Mouse (Mus musculus): ENCODE results near the gene Rnf114.

DNA sequence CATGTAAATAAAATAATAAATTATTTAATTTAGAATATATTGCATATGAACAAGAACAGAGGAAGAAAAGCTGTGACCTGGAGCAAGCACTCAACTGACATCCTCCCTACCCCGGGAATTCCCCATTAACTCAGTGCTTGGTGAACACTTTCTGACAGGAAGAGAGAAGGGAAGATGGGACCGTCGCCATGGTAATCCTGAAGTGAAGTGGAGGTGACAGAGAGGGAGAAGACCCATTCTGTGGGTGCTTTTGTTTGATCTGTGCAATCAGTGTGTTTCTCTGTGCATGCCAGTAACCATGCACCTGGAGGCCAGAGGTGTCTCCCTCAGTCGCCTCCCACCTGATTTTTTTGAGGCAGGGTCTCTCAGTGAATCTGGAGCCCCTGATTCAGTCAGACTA is 59.8 kb downstream of the Rnf114 start:
- TF ChIP-seq CTCF (IDR thresholded peaks at IDR 0.05; ENCODE audit: extremely low read depth, insufficient read depth, low read length) (no peak), POLR2A (IDR thresholded peaks at IDR 0.05; ENCODE audit: extremely low read depth, insufficient read depth, low read length) (no peak)

Measured in cortical plate, adult 2 months (tissue).